Mouse (Mus musculus): ENCODE results near the gene Dmwd. TPM values are rescaled to one million over a fixed set of nuclear protein-coding genes. Genes with fewer than 3 reads are reported as not detected.
A peak's percentile ranks its signal among the peaks of the same experiment; 100 is the strongest.

The Dmwd gene
- 59.8 and 76.3 TPM in 2 replicates for polyA plus RNA-seq (2012; rRNA removed)

GRCm38 (mm10) chr7:19075723-19076585 is at the start of gene Dmwd:
TSS of gene Dmwd (plus strand) at chr7:19076227.
- peak within 1 kb of the TSS; percentile 65 for H3K4me3 ChIP-seq (ENCODE audit: insufficient read depth, low read depth, low read length)
- no peaks in the 10 kb centered on the region for H3K27me3 ChIP-seq (replicated peaks; ENCODE audit: control insufficient read depth, insufficient read depth, low read length)
- WGBS, result 1% methylated on average over 87 of the region's 91 CpGs
- H3K4me1 ChIP-seq (ENCODE audit: control insufficient read depth, insufficient read depth, low read length), result peaks cover 5% of the 10 kb centered on the region
- TF ChIP-seq POLR2A (IDR thresholded peaks at IDR 0.05; ENCODE audit: low read depth, low read length) (no peak), CTCF (conservative IDR thresholded peaks at IDR 0.05; ENCODE audit: insufficient read depth, insufficient read length, low read depth, low read length) (no peak)
- 0 out of 2 replicates have a peak within 1 kb of the TSS, but pooled peaks have one; percentile 28 for H3K27ac ChIP-seq (ENCODE audit: insufficient read depth, low read depth, low read length)
- no peaks in the 10 kb centered on the region for H3K36me3 ChIP-seq (ENCODE audit: control insufficient read depth, insufficient read depth, low read length)
- DNase-seq, result peak; percentile 98

- Histone ChIP-seq H3K36me3 (ENCODE audit: control insufficient read depth, insufficient read depth, low read length) (peaks cover 1% of the 10 kb centered on the region; the same call in 1 of the 2 replicates), H3K4me3 (ENCODE audit: insufficient read depth, low read depth, low read length) (no peak overlapping the region), H3K27me3 (replicated peaks; ENCODE audit: control insufficient read depth, insufficient read depth, low read length) (no peaks in the 10 kb centered on the region; the same call in 1 of the 2 replicates), H3K4me1 (ENCODE audit: control insufficient read depth, insufficient read depth, low read length) (peaks cover 8% of the 10 kb centered on the region; the same call in 1 of the 2 replicates), H3K27ac (ENCODE audit: insufficient read depth, low read depth, low read length) (no peak overlapping the region)
- DNase-seq, result no peak
- TF ChIP-seq CTCF (conservative IDR thresholded peaks at IDR 0.05; ENCODE audit: insufficient read depth, insufficient read length, low read depth, low read length) (no peak), POLR2A (IDR thresholded peaks at IDR 0.05; ENCODE audit: low read depth, low read length) (no peak)
These were observed 48.0 kb upstream of the Dmwd start for GRCm38 (mm10) chr7:19028067-19028466.

GRCm38 (mm10) chr7:19029084-19029653 is 46.9 kb upstream of the Dmwd start:
- 63% methylated on average over 6 of the region's 6 CpGs for WGBS
- DNase-seq, result peak; percentile 67
- Histone ChIP-seq H3K4me1 (ENCODE audit: control insufficient read depth, insufficient read depth, low read length) (peaks cover 5% of the 10 kb centered on the region; the same call in 1 of the 2 replicates), H3K4me3 (ENCODE audit: insufficient read depth, low read depth, low read length) (no peak overlapping the region), H3K27me3 (replicated peaks; ENCODE audit: control insufficient read depth, insufficient read depth, low read length) (no peaks in the 10 kb centered on the region), H3K27ac (ENCODE audit: insufficient read depth, low read depth, low read length) (no peak overlapping the region), H3K36me3 (ENCODE audit: control insufficient read depth, insufficient read depth, low read length) (peaks cover 1% of the 10 kb centered on the region; the same call in 1 of the 2 replicates)
- TF ChIP-seq POLR2A (IDR thresholded peaks at IDR 0.05; ENCODE audit: low read depth, low read length) (no peak), CTCF (conservative IDR thresholded peaks at IDR 0.05; ENCODE audit: insufficient read depth, insufficient read length, low read depth, low read length) (peak; percentile 74)

- 66% methylated on average over 4 of the region's 4 CpGs for WGBS
- Histone ChIP-seq H3K36me3 (ENCODE audit: control insufficient read depth, insufficient read depth, low read length) (peaks cover 2% of the 10 kb centered on the region; the same call in 1 of the 2 replicates), H3K4me1 (ENCODE audit: control insufficient read depth, insufficient read depth, low read length) (no peaks in the 10 kb centered on the region), H3K27ac (ENCODE audit: insufficient read depth, low read depth, low read length) (no peak overlapping the region), H3K27me3 (replicated peaks; ENCODE audit: control insufficient read depth, insufficient read depth, low read length) (no peaks in the 10 kb centered on the region), H3K4me3 (ENCODE audit: insufficient read depth, low read depth, low read length) (no peak overlapping the region)
- TF ChIP-seq POLR2A (IDR thresholded peaks at IDR 0.05; ENCODE audit: low read depth, low read length), result no peak
- TF ChIP-seq CTCF (conservative IDR thresholded peaks at IDR 0.05; ENCODE audit: insufficient read depth, insufficient read length, low read depth, low read length), result no peak
- peak; percentile 33 for DNase-seq
These were observed 44.4 kb upstream of the Dmwd start for GRCm38 (mm10) chr7:19031641-19032040.

GRCm38 (mm10) chr7:19044616-19045015 is 31.4 kb upstream of the Dmwd start:
- no peak overlapping the region for H3K27ac ChIP-seq (ENCODE audit: insufficient read depth, low read depth, low read length)
- H3K27me3 ChIP-seq (replicated peaks; ENCODE audit: control insufficient read depth, insufficient read depth, low read length), result no peaks in the 10 kb centered on the region
- no peak overlapping the region for H3K4me3 ChIP-seq (ENCODE audit: insufficient read depth, low read depth, low read length)
- no peak for DNase-seq
- no peaks in the 10 kb centered on the region for H3K4me1 ChIP-seq (ENCODE audit: control insufficient read depth, insufficient read depth, low read length)
- H3K36me3 ChIP-seq (ENCODE audit: control insufficient read depth, insufficient read depth, low read length), result peaks cover 3% of the 10 kb centered on the region; the same call in 1 of the 2 replicates
- TF ChIP-seq CTCF (conservative IDR thresholded peaks at IDR 0.05; ENCODE audit: insufficient read depth, insufficient read length, low read depth, low read length) (no peak), POLR2A (IDR thresholded peaks at IDR 0.05; ENCODE audit: low read depth, low read length) (no peak)
- 96% methylated on average over 6 of the region's 6 CpGs for WGBS

GRCm38 (mm10) chr7:19046286-19047069 is 29.5 kb upstream of the Dmwd start:
- H3K27ac ChIP-seq (ENCODE audit: insufficient read depth, low read depth, low read length), result no peak overlapping the region
- H3K27me3 ChIP-seq (replicated peaks; ENCODE audit: control insufficient read depth, insufficient read depth, low read length), result no peaks in the 10 kb centered on the region
- H3K4me1 ChIP-seq (ENCODE audit: control insufficient read depth, insufficient read depth, low read length), result no peaks in the 10 kb centered on the region
- TF ChIP-seq CTCF (conservative IDR thresholded peaks at IDR 0.05; ENCODE audit: insufficient read depth, insufficient read length, low read depth, low read length) (no peak), POLR2A (IDR thresholded peaks at IDR 0.05; ENCODE audit: low read depth, low read length) (no peak)
- peak; percentile 26 for DNase-seq
- 87% methylated on average over 11 of the region's 11 CpGs for WGBS
- H3K36me3 ChIP-seq (ENCODE audit: control insufficient read depth, insufficient read depth, low read length), result peaks cover 2% of the 10 kb centered on the region; the same call in 1 of the 2 replicates
- no peak overlapping the region for H3K4me3 ChIP-seq (ENCODE audit: insufficient read depth, low read depth, low read length)
